Mouse (Mus musculus) olfactory bulb, adult 2 months (tissue): ENCODE measurements around the gene Nlrc4.

Source experiments
- CTCF ChIP-seq: fragments of 200-500 bp; IDR thresholded peaks from 2 replicates; pipeline ENCODE4 v1.5.1; 2012; ENCODE audit warnings: low read depth, mild to moderate bottlenecking, low read length, moderate library complexity; ENCODE audit not compliant: insufficient read depth
- POLR2A ChIP-seq: fragments of 200-500 bp; IDR thresholded peaks from 2 replicates; pipeline ENCODE4 v1.6.1; 2012; ENCODE audit warnings: mild to moderate bottlenecking, low read depth, low read length, moderate library complexity; ENCODE audit not compliant: insufficient read depth

GRCm38 (mm10) chr17:74413324-74413723, 45.6 kb downstream of the Nlrc4 start:
- TF ChIP-seq CTCF (no peak), POLR2A (no peak)
